Mouse (Mus musculus) gonadal fat pad, adult 2 months (tissue): ENCODE measurements around the gene Zc3h7a. TPM values are rescaled to one million over a fixed set of nuclear protein-coding genes. Genes with fewer than 3 reads are reported as not detected.

Source experiments
- polyA plus RNA-seq: library from polyadenylated mRNA; depleted of rRNA; stranded (reverse); fragments of >200 nt; gene quantifications from 2 replicates; pipeline ENCODE4 v1.2.3, GENCODE M21; 2012; rRNA removed

Gene Zc3h7a
- polyA plus RNA-seq, 1 experiment = 76.3 TPM

Other genes with a start within 250 kb of the Zc3h7a start
- gene Snn, start 115.4 kb downstream of the Zc3h7a start, polyA plus RNA-seq = 25.3 and 28.0 TPM in 2 replicates
- gene Litaf, start 110.2 kb downstream of the Zc3h7a start, polyA plus RNA-seq = 276 and 297 TPM in 2 replicates
- gene Txndc11, start 41.7 kb downstream of the Zc3h7a start, polyA plus RNA-seq = 36.4 and 39.1 TPM in 2 replicates
- 8.5 and 8.9 TPM in 2 replicates for gene Rsl1d1, start 26.9 kb upstream of the Zc3h7a start, polyA plus RNA-seq
- gene Gspt1, start 77.9 kb upstream of the Zc3h7a start, polyA plus RNA-seq = 13.6 and 22.8 TPM in 2 replicates
- gene Tnfrsf17, start 137.4 kb upstream of the Zc3h7a start, polyA plus RNA-seq = 1.3 and 1.5 TPM in 2 replicates
- gene Snx29, start 146.5 kb upstream of the Zc3h7a start, polyA plus RNA-seq = 5.6 and 6.1 TPM in 2 replicates